Mouse (Mus musculus): ENCODE results near the gene Nacc2.

GRCm38 (mm10) chr2:26011420-26011819, 111.6 kb downstream of the Nacc2 start:
- TF ChIP-seq POLR2A (IDR thresholded peaks at IDR 0.05; ENCODE audit: insufficient read length, low read depth) (no peak), CEBPB (IDR thresholded peaks at IDR 0.05; ENCODE audit: insufficient read depth, poor library complexity, severe bottlenecking) (no peak), TCF3 (IDR thresholded peaks at IDR 0.05; ENCODE audit: insufficient read length, low read depth) (no peak), MAX (IDR thresholded peaks at IDR 0.05; ENCODE audit: low read depth) (no peak), MYOD1 (IDR thresholded peaks at IDR 0.05; ENCODE audit: control insufficient read depth in 1 of 3, insufficient read length in 2 of 3, low read depth in 2 of 3) (no peak), REST (IDR thresholded peaks at IDR 0.05; ENCODE audit: insufficient read depth, insufficient read length) (no peak)
